Mouse (Mus musculus) mature B cell (primary cell): ENCODE measurements around the gene Acod1.

Experiments used
- in situ Hi-C: fragments of 300-500 bp; cut with MboI; formaldehyde crosslinking; loops from 2 replicates; pipeline ENCODE4 v1.14.3; 2019

Acod1 gene

GRCm38 (mm10) chr14:103070790-103071189 is 24.0 kb downstream of the Acod1 start:
- in situ Hi-C loops = loop anchor here (25.0 kb wide), 1 partner anchor 617 kb away; no protein-coding TSS in a partner anchor

- in situ Hi-C loops = loop anchor here (25.0 kb wide), 1 partner anchor 616 kb away; no protein-coding TSS in a partner anchor
These were observed 24.7 kb downstream of the Acod1 start for GRCm38 (mm10) chr14:103071471-103071870.

- in situ Hi-C loops = loop anchor here (25.0 kb wide), 1 partner anchor 615 kb away; no protein-coding TSS in a partner anchor
These were observed 26.0 kb downstream of the Acod1 start for GRCm38 (mm10) chr14:103072731-103073130.

- in situ Hi-C loops = loop anchor here (25.0 kb wide), 1 partner anchor 613 kb away; no protein-coding TSS in a partner anchor
These were observed 27.0 kb downstream of the Acod1 start for GRCm38 (mm10) chr14:103073825-103074224.

GRCm38 (mm10) chr14:103075166-103075565 is 28.4 kb downstream of the Acod1 start:
- in situ Hi-C loops = no loop called here

- in situ Hi-C loops = no loop called here
These were observed 30.7 kb downstream of the Acod1 start for GRCm38 (mm10) chr14:103077272-103078005.

- in situ Hi-C loops = no loop called here
These were observed 31.5 kb downstream of the Acod1 start for GRCm38 (mm10) chr14:103078006-103078912.

GRCm38 (mm10) chr14:103079209-103079977 is 32.6 kb downstream of the Acod1 start:
- in situ Hi-C loops = no loop called here

- in situ Hi-C loops = no loop called here
These were observed 39.2 kb downstream of the Acod1 start for GRCm38 (mm10) chr14:103085840-103086533.

- in situ Hi-C loops = no loop called here
These were observed 40.0 kb downstream of the Acod1 start for GRCm38 (mm10) chr14:103086671-103087324.

GRCm38 (mm10) chr14:103087846-103088245 is 41.1 kb downstream of the Acod1 start:
- in situ Hi-C loops = no loop called here

GRCm38 (mm10) chr14:103088624-103089023 is 41.8 kb downstream of the Acod1 start:
- in situ Hi-C loops = no loop called here

- in situ Hi-C loops = no loop called here
These were observed 46.5 kb downstream of the Acod1 start for GRCm38 (mm10) chr14:103093236-103093635.

- in situ Hi-C loops = no loop called here
These were observed 46.9 kb downstream of the Acod1 start for GRCm38 (mm10) chr14:103093670-103094069.

- in situ Hi-C loops = no loop called here
These were observed 48.3 kb downstream of the Acod1 start for GRCm38 (mm10) chr14:103095036-103095435.

GRCm38 (mm10) chr14:103095826-103096225 is 49.0 kb downstream of the Acod1 start:
- in situ Hi-C loops = no loop called here

GRCm38 (mm10) chr14:103096621-103097020 is 49.8 kb downstream of the Acod1 start:
- in situ Hi-C loops = no loop called here

GRCm38 (mm10) chr14:103098213-103098586 is 51.4 kb downstream of the Acod1 start:
- in situ Hi-C loops = no loop called here

- in situ Hi-C loops = no loop called here
These were observed 51.9 kb downstream of the Acod1 start for GRCm38 (mm10) chr14:103098587-103099235.
